Mouse (Mus musculus): Measurements from ENCODE around the gene Asic4. TPM values are rescaled to one million over a fixed set of nuclear protein-coding genes. Genes with fewer than 3 reads are reported as not detected.

The Asic4 gene
- 0.03 and 0.06 TPM in 2 replicates for polyA plus RNA-seq (2012; rRNA removed)

- DNase-seq (ENCODE audit: low spot score), result no peak
Measured at GRCm38 (mm10) chr1:75450314-75451005, at the start of gene Asic4. TSS of gene Asic4 (plus strand) at chr1:75450436.

GRCm38 (mm10) chr1:75400493-75401115, 49.6 kb upstream of the Asic4 start:
- DNase-seq (ENCODE audit: low spot score), result no peak

GRCm38 (mm10) chr1:75405547-75405946, 44.7 kb upstream of the Asic4 start:
- DNase-seq (ENCODE audit: low spot score), result no peak

GRCm38 (mm10) chr1:75406173-75406572, 44.1 kb upstream of the Asic4 start:
- no peak for DNase-seq (ENCODE audit: low spot score)

GRCm38 (mm10) chr1:75407056-75407455, 43.2 kb upstream of the Asic4 start:
- DNase-seq (ENCODE audit: low spot score), result no peak

GRCm38 (mm10) chr1:75408210-75408609, 42.0 kb upstream of the Asic4 start:
- no peak for DNase-seq (ENCODE audit: low spot score)

GRCm38 (mm10) chr1:75409950-75410349, 40.3 kb upstream of the Asic4 start:
- DNase-seq (ENCODE audit: low spot score), result no peak

GRCm38 (mm10) chr1:75412196-75412595, 38.0 kb upstream of the Asic4 start:
- no peak for DNase-seq (ENCODE audit: low spot score)

GRCm38 (mm10) chr1:75413749-75414148, 36.5 kb upstream of the Asic4 start:
- DNase-seq (ENCODE audit: low spot score), result no peak

GRCm38 (mm10) chr1:75421794-75422193, 28.4 kb upstream of the Asic4 start:
- no peak for DNase-seq (ENCODE audit: low spot score)

GRCm38 (mm10) chr1:75422216-75422822, 27.9 kb upstream of the Asic4 start:
- DNase-seq (ENCODE audit: low spot score), result no peak

GRCm38 (mm10) chr1:75422823-75423471, 27.3 kb upstream of the Asic4 start:
- no peak for DNase-seq (ENCODE audit: low spot score)

GRCm38 (mm10) chr1:75423780-75424390, 26.4 kb upstream of the Asic4 start:
- no peak for DNase-seq (ENCODE audit: low spot score)

- DNase-seq (ENCODE audit: low spot score), result no peak
Measured at GRCm38 (mm10) chr1:75425796-75426471, 24.3 kb upstream of the Asic4 start.

GRCm38 (mm10) chr1:75435475-75436328, 14.5 kb upstream of the Asic4 start, which contains the start of gene Gmppa:
TSS of gene Gmppa (plus strand) at chr1:75435930.
- DNase-seq (ENCODE audit: low spot score), result peak; percentile 47

GRCm38 (mm10) chr1:75438782-75439181, 11.5 kb upstream of the Asic4 start:
- DNase-seq (ENCODE audit: low spot score), result no peak

GRCm38 (mm10) chr1:75440661-75441060, 9.6 kb upstream of the Asic4 start:
- DNase-seq (ENCODE audit: low spot score), result no peak

GRCm38 (mm10) chr1:75441471-75441996, 8.7 kb upstream of the Asic4 start:
- DNase-seq (ENCODE audit: low spot score), result no peak

GRCm38 (mm10) chr1:75442171-75442570, 8.1 kb upstream of the Asic4 start:
- no peak for DNase-seq (ENCODE audit: low spot score)

GRCm38 (mm10) chr1:75442811-75443210, 7.4 kb upstream of the Asic4 start:
- DNase-seq (ENCODE audit: low spot score), result no peak

Measured in urinary bladder, adult 2 months (tissue).